Mouse (Mus musculus) midbrain, embryonic 10.5 days (tissue): ENCODE measurements around the gene 2010005H15Rik. TPM values are rescaled to one million over a fixed set of nuclear protein-coding genes. Genes with fewer than 3 reads are reported as not detected.
"Not testable (repeated sequence)": the region's sequence is repeated elsewhere in the genome, so short reads cannot be mapped to it uniquely, and the experiment has no call there.

Experiments
- DNase-seq: peaks from one replicate; pipeline ENCODE4 v3.0.0-alpha.2; 2017; ENCODE audit warnings: low spot score
- H3K27ac ChIP-seq: fragments of 300-500 bp; sonication (generic); replicated peaks from 2 replicates; pipeline ENCODE4 v1.5.1; 2016; ENCODE audit warnings: mild to moderate bottlenecking
- H3K27me3 ChIP-seq: fragments of 300-500 bp; sonication (generic); 2 replicates; pipeline ENCODE4 v1.6.1; 2016; ENCODE audit warnings: low read depth, mild to moderate bottlenecking; ENCODE audit not compliant: poor library complexity, severe bottlenecking
- H3K36me3 ChIP-seq: fragments of 300-500 bp; sonication (generic); 2 replicates; pipeline ENCODE4 v1.6.1; 2016; ENCODE audit warnings: mild to moderate bottlenecking, moderate library complexity
- H3K4me1 ChIP-seq: fragments of 300-500 bp; sonication (generic); 2 replicates; pipeline ENCODE4 v1.6.1; 2016
- H3K4me3 ChIP-seq: fragments of 300-500 bp; sonication (generic); 2 replicates; pipeline ENCODE4 v1.5.1; 2016; ENCODE audit warnings: mild to moderate bottlenecking, moderate library complexity
- H3K9me3 ChIP-seq: fragments of 300-500 bp; sonication (generic); replicated peaks from 2 replicates; pipeline ENCODE4 v1.6.1; 2016; ENCODE audit warnings: mild to moderate bottlenecking
- WGBS: fragments of 180-500 bp; shearing (Covaris S2); methylation state at CpG from one replicate; pipeline ENCODE4 v1.1.7; 2016; 5-methylcytosine and 5-hydroxymethylcytosine counted together
- polyA plus RNA-seq: library from polyadenylated mRNA; unstranded; fragments of >200 nt; fragmentation: Nextera tagmentation; extraction: Ambion mirVana; gene quantifications from 2 replicates; pipeline ENCODE4 v1.2.1, GENCODE M21; 2016

Gene 2010005H15Rik
- not detected in 2 replicates for polyA plus RNA-seq

- H3K36me3 ChIP-seq, H3K27me3 ChIP-seq, H3K9me3 ChIP-seq, H3K4me1 ChIP-seq, DNase-seq, H3K27ac ChIP-seq, H3K4me3 ChIP-seq: not testable (repeated sequence)
- 90% methylated on average over 7 of the region's 7 CpGs for WGBS
These were observed at the start of gene 2010005H15Rik for GRCm38 (mm10) chr16:36221168-36221567. TSS of gene 2010005H15Rik (plus strand) at chr16:36221468.

GRCm38 (mm10) chr16:36176108-36176507, 45.2 kb upstream of the 2010005H15Rik start:
- no peak overlapping the region for H3K4me3 ChIP-seq
- no peak overlapping the region for H3K27ac ChIP-seq
- H3K4me1 ChIP-seq, result no peaks in the 10 kb centered on the region
- H3K36me3 ChIP-seq, result no peaks in the 10 kb centered on the region
- H3K9me3 ChIP-seq, result no peaks in the 10 kb centered on the region
- no peak for DNase-seq
- H3K27me3 ChIP-seq, result no peaks in the 10 kb centered on the region

GRCm38 (mm10) chr16:36179910-36180309, 41.4 kb upstream of the 2010005H15Rik start:
- no peaks in the 10 kb centered on the region for H3K4me1 ChIP-seq
- WGBS, result 90% methylated on average over 2 of the region's 2 CpGs
- no peaks in the 10 kb centered on the region for H3K27me3 ChIP-seq
- H3K9me3 ChIP-seq, result no peaks in the 10 kb centered on the region
- H3K27ac ChIP-seq, result no peak overlapping the region
- no peak overlapping the region for H3K4me3 ChIP-seq
- no peak for DNase-seq
- no peaks in the 10 kb centered on the region for H3K36me3 ChIP-seq

- not testable (repeated sequence) for H3K4me3 ChIP-seq, H3K9me3 ChIP-seq, H3K36me3 ChIP-seq, DNase-seq, H3K4me1 ChIP-seq, H3K27ac ChIP-seq, H3K27me3 ChIP-seq
- WGBS, result 79% methylated on average over 4 of the region's 4 CpGs
These were observed 37.4 kb upstream of the 2010005H15Rik start, which contains the start of gene Gm5483 for GRCm38 (mm10) chr16:36183912-36184311. TSS of gene Gm5483 (plus strand) at chr16:36184212.

- Histone ChIP-seq H3K27ac (no peak overlapping the region; the same call in 1 of the 2 replicates), H3K36me3 (no peaks in the 10 kb centered on the region), H3K9me3 (no peaks in the 10 kb centered on the region), H3K4me3 (0 out of 2 replicates have a peak overlapping the region, but pooled peaks have one; percentile 18), H3K27me3 (no peaks in the 10 kb centered on the region), H3K4me1 (peaks cover 4% of the 10 kb centered on the region; the same call in 1 of the 2 replicates)
- peak; percentile 11 for DNase-seq
- 64% methylated on average over 19 of the region's 19 CpGs for WGBS
These were observed 22.0 kb upstream of the 2010005H15Rik start for GRCm38 (mm10) chr16:36199226-36199625.

- H3K9me3 ChIP-seq, result no peaks in the 10 kb centered on the region
- 82% methylated on average over 5 of the region's 5 CpGs for WGBS
- no peaks in the 10 kb centered on the region for H3K36me3 ChIP-seq
- no peak for DNase-seq
- H3K27ac ChIP-seq, result no peak overlapping the region
- H3K4me1 ChIP-seq, result peaks cover 4% of the 10 kb centered on the region; the same call in 1 of the 2 replicates
- no peaks in the 10 kb centered on the region for H3K27me3 ChIP-seq
- H3K4me3 ChIP-seq, result no peak overlapping the region
These were observed 17.4 kb upstream of the 2010005H15Rik start for GRCm38 (mm10) chr16:36203846-36204245.

GRCm38 (mm10) chr16:36205684-36206083, 15.6 kb upstream of the 2010005H15Rik start:
- 44% methylated on average over 2 of the region's 2 CpGs for WGBS
- not testable (repeated sequence) for DNase-seq, H3K9me3 ChIP-seq

GRCm38 (mm10) chr16:36209967-36210453, 11.3 kb upstream of the 2010005H15Rik start, which contains the start of gene Gm5416:
TSS of gene Gm5416 (plus strand) at chr16:36210403.
- no peaks in the 10 kb centered on the region for H3K27me3 ChIP-seq
- H3K4me1 ChIP-seq, result no peaks in the 10 kb centered on the region
- no peak within 1 kb of the TSS for H3K27ac ChIP-seq
- H3K36me3 ChIP-seq, result no peaks in the 10 kb centered on the region
- DNase-seq, result no peak
- H3K9me3 ChIP-seq, result no peaks in the 10 kb centered on the region
- whole genome bisulfite sequencing, result 91% methylated on average over 2 of the region's 2 CpGs
- H3K4me3 ChIP-seq, result no peak within 1 kb of the TSS

More at GRCm38 (mm10) chr16:36205684-36206083, 15.6 kb upstream of the 2010005H15Rik start:
- H3K4me3 ChIP-seq, H3K27ac ChIP-seq, H3K36me3 ChIP-seq, H3K27me3 ChIP-seq, H3K4me1 ChIP-seq: not testable (repeated sequence)

GRCm38 (mm10) chr16:36260585-36260984, 39.3 kb downstream of the 2010005H15Rik start:
- not testable (repeated sequence) for H3K4me3 ChIP-seq, H3K9me3 ChIP-seq, H3K27ac ChIP-seq, H3K27me3 ChIP-seq, H3K36me3 ChIP-seq, DNase-seq, H3K4me1 ChIP-seq

GRCm38 (mm10) chr16:36276796-36277195, 55.5 kb downstream of the 2010005H15Rik start, which contains the start of gene Stfa1:
TSS of gene Stfa1 (plus strand) at chr16:36276951.
- WGBS, result 83% methylated on average over 4 of the region's 4 CpGs
- DNase-seq, H3K36me3 ChIP-seq, H3K9me3 ChIP-seq, H3K27ac ChIP-seq, H3K4me1 ChIP-seq, H3K27me3 ChIP-seq, H3K4me3 ChIP-seq: not testable (repeated sequence)

GRCm38 (mm10) chr16:36289140-36289539, 67.9 kb downstream of the 2010005H15Rik start:
- DNase-seq, result no peak
- 89% methylated on average over 4 of the region's 4 CpGs for WGBS

More at GRCm38 (mm10) chr16:36289140-36289539, 67.9 kb downstream of the 2010005H15Rik start:
- H3K36me3 ChIP-seq, result no peaks in the 10 kb centered on the region
- no peaks in the 10 kb centered on the region for H3K9me3 ChIP-seq
- H3K4me3 ChIP-seq, result no peak overlapping the region
- H3K4me1 ChIP-seq, result no peaks in the 10 kb centered on the region
- no peak overlapping the region for H3K27ac ChIP-seq
- no peaks in the 10 kb centered on the region for H3K27me3 ChIP-seq
